Mouse (Mus musculus): ENCODE measurements around the gene Ccdc142. TPM values are rescaled to one million over a fixed set of nuclear protein-coding genes. Genes with fewer than 3 reads are reported as not detected.

Ccdc142 gene
- polyA plus RNA-seq, 1 experiment from 2014 or later = 1.1 TPM

DNA sequence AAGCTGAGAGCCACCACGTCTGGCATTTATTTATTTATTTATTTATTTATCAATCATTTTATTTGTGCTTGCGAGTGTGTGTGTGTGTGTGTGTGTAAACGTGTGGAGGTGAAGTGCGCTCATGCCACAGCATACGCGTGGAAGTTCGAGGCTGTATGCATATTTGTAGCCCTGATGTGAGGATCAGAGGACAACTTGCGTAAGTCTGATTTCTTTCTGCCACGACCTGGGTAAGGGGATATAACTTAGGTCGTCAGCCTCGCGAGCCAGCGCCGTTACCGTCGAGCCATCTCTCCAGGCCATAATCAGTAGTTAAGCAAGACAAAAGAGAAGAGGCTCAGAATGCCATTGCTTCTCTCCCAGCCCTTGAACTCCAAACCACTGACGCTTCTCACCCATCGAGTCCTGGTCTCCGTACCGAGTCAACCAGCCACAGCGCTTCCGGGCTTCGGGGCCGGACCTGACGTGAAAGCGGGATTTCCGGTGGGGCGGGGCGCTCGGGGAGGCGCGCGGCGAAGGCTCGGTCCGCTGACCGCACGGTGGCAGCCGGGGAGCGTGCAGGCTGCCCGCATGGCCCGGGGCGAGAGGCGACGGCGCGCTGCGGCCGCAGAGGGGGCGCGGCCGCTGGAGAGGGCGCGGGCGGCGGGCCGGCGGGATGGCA is 13.7 kb downstream of the Ccdc142 start, which contains the start of gene Mogs:
Gene Mogs (plus strand): TSS at position 486 of the 661 bp plus-strand sequence.
- Histone ChIP-seq H3K4me2 (ENCODE audit: low read depth, low read length) (peak within 1 kb of the TSS; percentile 93), H3K27ac (ENCODE audit: low read length) (peak within 1 kb of the TSS; percentile 76), H3K36me3 (ENCODE audit: control insufficient read depth, insufficient read depth, low read length) (peaks cover 20% of the 10 kb centered on the region), H3K4me3 (ENCODE audit: low read length) (peak within 1 kb of the TSS; percentile 71), H3K4me1 (replicated peaks; ENCODE audit: control insufficient read depth, insufficient read depth, low read length) (peaks cover 25% of the 10 kb centered on the region), H3K9ac (ENCODE audit: low read length) (peak within 1 kb of the TSS; percentile 90), H3K9me3 (ENCODE audit: control insufficient read depth, low read length) (no peaks in the 10 kb centered on the region), H3K27me3 (ENCODE audit: control insufficient read depth, insufficient read depth, low read depth, low read length) (no peaks in the 10 kb centered on the region)
- WGBS = 1% methylated on average over 44 of the region's 58 CpGs
- ATAC-seq (ENCODE audit: low read depth) = peak; percentile 94

DNA sequence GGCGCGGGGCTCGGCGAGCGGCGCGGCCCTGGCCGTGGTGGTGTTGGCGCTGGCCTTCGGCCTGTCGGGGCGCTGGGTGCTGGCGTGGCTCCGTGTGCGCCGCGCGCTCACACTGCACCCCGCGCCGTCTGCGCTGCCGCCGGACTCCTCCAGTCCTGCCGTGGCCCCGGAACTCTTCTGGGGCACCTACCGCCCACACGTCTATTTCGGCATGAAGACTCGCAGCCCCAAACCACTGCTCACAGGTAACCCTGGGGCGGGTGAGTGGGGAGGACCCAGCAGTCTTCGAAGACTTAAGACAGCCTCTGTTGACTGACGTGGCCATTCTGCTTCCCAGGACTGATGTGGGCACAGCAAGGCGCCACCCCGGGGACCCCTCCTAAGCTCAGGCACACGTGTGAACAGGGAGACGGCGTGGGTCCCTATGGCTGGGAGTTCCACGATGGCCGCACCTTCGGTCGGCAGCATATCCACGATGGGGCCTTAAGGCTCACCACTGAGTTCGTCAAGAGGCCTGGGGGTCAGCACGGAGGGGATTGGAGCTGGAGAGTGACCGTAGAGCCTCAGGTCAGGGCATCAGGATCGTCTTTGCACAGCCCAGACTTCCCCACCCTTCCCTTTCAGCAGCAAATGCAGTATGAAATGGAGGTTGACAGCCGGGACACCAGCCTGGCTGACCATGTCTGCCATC is 14.4 kb downstream of the Ccdc142 start:
- 1% methylated on average over 30 of the region's 48 CpGs for WGBS
- Histone ChIP-seq H3K9me3 (ENCODE audit: control insufficient read depth, low read length) (no peaks in the 10 kb centered on the region), H3K36me3 (ENCODE audit: control insufficient read depth, insufficient read depth, low read length) (peaks cover 20% of the 10 kb centered on the region), H3K27me3 (ENCODE audit: control insufficient read depth, insufficient read depth, low read depth, low read length) (no peaks in the 10 kb centered on the region), H3K4me2 (ENCODE audit: low read depth, low read length) (peak overlapping the region; percentile 93), H3K4me3 (ENCODE audit: low read length) (peak overlapping the region; percentile 71), H3K27ac (ENCODE audit: low read length) (peak overlapping the region; percentile 69), H3K4me1 (replicated peaks; ENCODE audit: control insufficient read depth, insufficient read depth, low read length) (peaks cover 27% of the 10 kb centered on the region), H3K9ac (ENCODE audit: low read length) (peak overlapping the region; percentile 90)
- ATAC-seq (ENCODE audit: low read depth) = peak; percentile 37; the same call in 1 of the 2 replicates

- H3K4me3 ChIP-seq (ENCODE audit: low read length) = peak overlapping the region; percentile 71
- H3K4me1 ChIP-seq (replicated peaks; ENCODE audit: control insufficient read depth, insufficient read depth, low read length) = peaks cover 27% of the 10 kb centered on the region
- no peaks in the 10 kb centered on the region for H3K9me3 ChIP-seq (ENCODE audit: control insufficient read depth, low read length)
- no peak for ATAC-seq (ENCODE audit: low read depth)
- no peaks in the 10 kb centered on the region for H3K27me3 ChIP-seq (ENCODE audit: control insufficient read depth, insufficient read depth, low read depth, low read length)
- H3K4me2 ChIP-seq (ENCODE audit: low read depth, low read length) = peak overlapping the region; percentile 93
- H3K9ac ChIP-seq (ENCODE audit: low read length) = peak overlapping the region; percentile 90
- peak overlapping the region; percentile 69 for H3K27ac ChIP-seq (ENCODE audit: low read length)
- peaks cover 20% of the 10 kb centered on the region for H3K36me3 ChIP-seq (ENCODE audit: control insufficient read depth, insufficient read depth, low read length)
- WGBS = 59% methylated on average over 11 of the region's 11 CpGs
Observed at GRCm38 (mm10) chr6:83116373-83117164, 15.2 kb downstream of the Ccdc142 start.

DNA sequence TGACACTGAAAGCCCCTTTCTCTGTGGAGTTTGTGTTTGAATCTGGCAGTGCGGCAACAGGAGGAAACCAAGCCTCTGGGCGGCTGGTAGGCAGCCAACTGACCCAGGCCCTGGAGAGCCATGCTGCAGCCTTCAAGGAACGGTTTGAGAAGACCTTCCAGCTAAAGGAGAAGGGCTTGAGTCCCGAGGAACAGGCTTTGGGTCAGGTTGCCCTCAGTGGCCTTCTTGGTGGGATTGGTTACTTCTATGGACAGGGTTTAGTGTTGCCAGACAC is 15.7 kb downstream of the Ccdc142 start:
- Histone ChIP-seq H3K27me3 (ENCODE audit: control insufficient read depth, insufficient read depth, low read depth, low read length) (no peaks in the 10 kb centered on the region), H3K4me1 (replicated peaks; ENCODE audit: control insufficient read depth, insufficient read depth, low read length) (peaks cover 27% of the 10 kb centered on the region), H3K9me3 (ENCODE audit: control insufficient read depth, low read length) (no peaks in the 10 kb centered on the region), H3K9ac (ENCODE audit: low read length) (no peak overlapping the region; the same call in 1 of the 2 replicates), H3K4me3 (ENCODE audit: low read length) (no peak overlapping the region), H3K36me3 (ENCODE audit: control insufficient read depth, insufficient read depth, low read length) (peaks cover 20% of the 10 kb centered on the region), H3K4me2 (ENCODE audit: low read depth, low read length) (no peak overlapping the region), H3K27ac (ENCODE audit: low read length) (no peak overlapping the region)
- ATAC-seq (ENCODE audit: low read depth) = no peak
- WGBS = 66% methylated on average over 4 of the region's 4 CpGs

DNA sequence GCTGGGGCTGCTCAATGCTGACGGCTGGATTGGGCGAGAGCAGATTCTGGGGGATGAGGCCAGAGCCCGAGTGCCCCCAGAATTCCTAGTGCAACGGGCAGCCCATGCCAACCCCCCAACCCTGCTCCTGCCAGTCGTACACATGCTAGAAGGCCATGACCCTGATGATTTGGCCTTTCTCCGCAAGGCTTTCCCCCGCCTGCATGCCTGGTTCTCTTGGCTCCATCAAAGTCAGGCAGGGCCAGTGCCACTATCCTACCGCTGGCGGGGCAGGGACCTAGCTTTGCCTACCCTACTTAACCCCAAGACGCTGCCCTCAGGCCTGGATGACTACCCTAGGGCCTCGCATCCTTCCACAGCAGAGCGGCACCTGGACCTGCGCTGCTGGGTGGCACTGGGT is 16.2 kb downstream of the Ccdc142 start:
- Histone ChIP-seq H3K36me3 (ENCODE audit: control insufficient read depth, insufficient read depth, low read length) (peaks cover 20% of the 10 kb centered on the region), H3K27ac (ENCODE audit: low read length) (no peak overlapping the region), H3K27me3 (ENCODE audit: control insufficient read depth, insufficient read depth, low read depth, low read length) (no peaks in the 10 kb centered on the region), H3K4me3 (ENCODE audit: low read length) (no peak overlapping the region), H3K9me3 (ENCODE audit: control insufficient read depth, low read length) (no peaks in the 10 kb centered on the region), H3K4me2 (ENCODE audit: low read depth, low read length) (no peak overlapping the region), H3K4me1 (replicated peaks; ENCODE audit: control insufficient read depth, insufficient read depth, low read length) (peaks cover 31% of the 10 kb centered on the region), H3K9ac (ENCODE audit: low read length) (no peak overlapping the region)
- no peak for ATAC-seq (ENCODE audit: low read depth)
- 87% methylated on average over 13 of the region's 13 CpGs for WGBS

DNA sequence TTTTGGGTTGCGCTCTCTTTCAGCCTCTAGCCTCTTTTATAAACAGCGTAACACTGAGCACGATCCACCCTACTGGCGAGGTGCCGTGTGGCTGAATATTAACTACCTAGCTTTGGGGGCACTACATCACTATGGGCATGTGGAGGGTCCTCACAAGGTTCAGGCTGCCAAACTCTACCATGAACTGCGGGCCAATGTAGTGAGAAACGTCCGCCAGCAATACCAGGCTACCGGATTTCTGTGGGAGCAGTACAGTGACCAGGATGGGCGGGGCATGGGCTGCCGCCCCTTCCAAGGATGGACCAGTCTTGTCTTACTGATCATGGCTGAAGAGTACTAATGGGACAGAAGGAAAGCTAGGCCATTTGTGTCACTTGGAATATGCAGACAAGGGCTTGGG is 17.0 kb downstream of the Ccdc142 start:
- H3K9ac ChIP-seq (ENCODE audit: low read length) = no peak overlapping the region
- H3K4me2 ChIP-seq (ENCODE audit: low read depth, low read length) = no peak overlapping the region
- WGBS = 75% methylated on average over 11 of the region's 11 CpGs
- ATAC-seq (ENCODE audit: low read depth) = no peak
- H3K4me1 ChIP-seq (replicated peaks; ENCODE audit: control insufficient read depth, insufficient read depth, low read length) = peaks cover 36% of the 10 kb centered on the region
- peaks cover 20% of the 10 kb centered on the region for H3K36me3 ChIP-seq (ENCODE audit: control insufficient read depth, insufficient read depth, low read length)
- no peak overlapping the region for H3K4me3 ChIP-seq (ENCODE audit: low read length)
- H3K27me3 ChIP-seq (ENCODE audit: control insufficient read depth, insufficient read depth, low read depth, low read length) = no peaks in the 10 kb centered on the region
- H3K9me3 ChIP-seq (ENCODE audit: control insufficient read depth, low read length) = no peaks in the 10 kb centered on the region
- H3K27ac ChIP-seq (ENCODE audit: low read length) = no peak overlapping the region

GRCm38 (mm10) chr6:83118825-83119733 is 17.7 kb downstream of the Ccdc142 start:
- ATAC-seq (ENCODE audit: low read depth) = no peak
- no peaks in the 10 kb centered on the region for H3K27me3 ChIP-seq (ENCODE audit: control insufficient read depth, insufficient read depth, low read depth, low read length)
- no peaks in the 10 kb centered on the region for H3K9me3 ChIP-seq (ENCODE audit: control insufficient read depth, low read length)
- H3K4me3 ChIP-seq (ENCODE audit: low read length) = no peak overlapping the region
- H3K9ac ChIP-seq (ENCODE audit: low read length) = peak overlapping the region; percentile 26; the same call in 1 of the 2 replicates
- H3K27ac ChIP-seq (ENCODE audit: low read length) = no peak overlapping the region
- H3K36me3 ChIP-seq (ENCODE audit: control insufficient read depth, insufficient read depth, low read length) = peaks cover 20% of the 10 kb centered on the region
- H3K4me1 ChIP-seq (replicated peaks; ENCODE audit: control insufficient read depth, insufficient read depth, low read length) = peaks cover 39% of the 10 kb centered on the region
- WGBS = 69% methylated on average over 14 of the region's 14 CpGs
- no peak overlapping the region for H3K4me2 ChIP-seq (ENCODE audit: low read depth, low read length)

- no peak overlapping the region for H3K27ac ChIP-seq (ENCODE audit: low read length)
- peaks cover 40% of the 10 kb centered on the region for H3K4me1 ChIP-seq (replicated peaks; ENCODE audit: control insufficient read depth, insufficient read depth, low read length)
- no peak overlapping the region for H3K4me3 ChIP-seq (ENCODE audit: low read length)
- 76% methylated on average over 7 of the region's 7 CpGs for WGBS
- peak overlapping the region; percentile 26; the same call in 1 of the 2 replicates for H3K9ac ChIP-seq (ENCODE audit: low read length)
- H3K9me3 ChIP-seq (ENCODE audit: control insufficient read depth, low read length) = no peaks in the 10 kb centered on the region
- peak overlapping the region; percentile 96; the same call in 1 of the 2 replicates for H3K4me2 ChIP-seq (ENCODE audit: low read depth, low read length)
- H3K36me3 ChIP-seq (ENCODE audit: control insufficient read depth, insufficient read depth, low read length) = peaks cover 20% of the 10 kb centered on the region
- no peak for ATAC-seq (ENCODE audit: low read depth)
- no peaks in the 10 kb centered on the region for H3K27me3 ChIP-seq (ENCODE audit: control insufficient read depth, insufficient read depth, low read depth, low read length)
Observed at GRCm38 (mm10) chr6:83119734-83120051, 18.3 kb downstream of the Ccdc142 start.

All from lung, embryonic 16.5 days (tissue).